Mouse (Mus musculus) frontal cortex, postnatal 10 days (tissue): ENCODE data around the gene Ube2a.
A peak's percentile ranks its signal among the peaks of the same experiment; 100 is the strongest.
"Not testable (repeated sequence)": the region's sequence is repeated elsewhere in the genome, so short reads cannot be mapped to it uniquely, and the experiment has no call there.

Source experiments
- DNase-seq, 2 experiments: peaks; one replicate each; pipeline ENCODE4 v3.0.0; 2022; ENCODE audit warnings: low spot score in 2 of 2, mixed read lengths in 1 of 2

The Ube2a gene

GRCm38 (mm10) chrX:36873765-36874164 lies at the start of gene Ube2a, which contains the start of gene C330007P06Rik:
Gene Ube2a, plus strand, starts transcription at chrX:36873900.
Gene C330007P06Rik, minus strand, starts transcription at chrX:36874111.
- no peak for DNase-seq

GRCm38 (mm10) chrX:36823932-36824711 lies 49.6 kb upstream of the Ube2a start:
- DNase-seq, result no peak

GRCm38 (mm10) chrX:36825032-36825431 lies 48.7 kb upstream of the Ube2a start:
- no peak for DNase-seq

GRCm38 (mm10) chrX:36826873-36827272 lies 46.8 kb upstream of the Ube2a start:
- DNase-seq, result no peak

GRCm38 (mm10) chrX:36830271-36830670 lies 43.4 kb upstream of the Ube2a start:
- DNase-seq, result no peak

GRCm38 (mm10) chrX:36831632-36832031 lies 42.1 kb upstream of the Ube2a start:
- no peak for DNase-seq

- DNase-seq, result peak; percentile 26 to 67
Observed at GRCm38 (mm10) chrX:36833397-36834084, 40.2 kb upstream of the Ube2a start.

- no peak for DNase-seq
Observed at GRCm38 (mm10) chrX:36837069-36837676, 36.5 kb upstream of the Ube2a start.

- DNase-seq, result no peak
Observed at GRCm38 (mm10) chrX:36839391-36839790, 34.3 kb upstream of the Ube2a start.

GRCm38 (mm10) chrX:36841698-36842097 lies 32.0 kb upstream of the Ube2a start:
- no peak for DNase-seq

- DNase-seq, result no peak
Observed at GRCm38 (mm10) chrX:36843346-36843990, 30.2 kb upstream of the Ube2a start.

- DNase-seq, result no peak
Observed at GRCm38 (mm10) chrX:36847152-36847551, 26.5 kb upstream of the Ube2a start.

GRCm38 (mm10) chrX:36852631-36853030 lies 21.1 kb upstream of the Ube2a start:
- DNase-seq, result no peak

- peak; percentile 65 to 77 for DNase-seq
Observed at GRCm38 (mm10) chrX:36863766-36864608, 9.7 kb upstream of the Ube2a start.

GRCm38 (mm10) chrX:36864609-36865328 lies 8.9 kb upstream of the Ube2a start:
- no peak for DNase-seq

- DNase-seq, result no peak
Observed at GRCm38 (mm10) chrX:36870372-36870771, 3.3 kb upstream of the Ube2a start.

- peak; percentile 64 to 77 for DNase-seq
Observed at GRCm38 (mm10) chrX:36874178-36874696, 537 bp downstream of the Ube2a start.

GRCm38 (mm10) chrX:36874704-36875128 lies 1.0 kb downstream of the Ube2a start:
- no peak for DNase-seq

GRCm38 (mm10) chrX:36884719-36885118 lies 11.0 kb downstream of the Ube2a start:
- no peak for DNase-seq

- not testable (repeated sequence) for DNase-seq
Observed at GRCm38 (mm10) chrX:36898931-36899330, 25.2 kb downstream of the Ube2a start.
